Mouse (Mus musculus): ENCODE measurements around the gene Sh2d4b.

- TF ChIP-seq CTCF (IDR thresholded peaks at IDR 0.05): no peak
- no peak for TF ChIP-seq EP300 (IDR thresholded peaks at IDR 0.05)
Measured at GRCm38 (mm10) chr14:40897916-40898315, 4.8 kb upstream of the Sh2d4b start.
